Mouse (Mus musculus) telencephalon, adult 2 months (tissue): Measurements from ENCODE around the gene Farsb.
"Not testable (repeated sequence)": the region's sequence is repeated elsewhere in the genome, so short reads cannot be mapped to it uniquely, and the experiment has no call there.

Experiments
- DNase-seq: peaks from one replicate; pipeline ENCODE4 v3.0.0-alpha.2; 2011; ENCODE audit warnings: low read depth, low spot score

Gene Farsb

GRCm38 (mm10) chr1:78488752-78489492 lies at the start of gene Farsb:
Gene Farsb (minus strand): TSS chr1:78488897.
- DNase-seq = peak; percentile 88

GRCm38 (mm10) chr1:78538396-78538795 lies 49.7 kb upstream of the Farsb start:
- no peak for DNase-seq

- peak; percentile 96 for DNase-seq
Observed at GRCm38 (mm10) chr1:78537494-78538010, 48.9 kb upstream of the Farsb start.

- DNase-seq = peak; percentile 72
Observed at GRCm38 (mm10) chr1:78536310-78537164, 47.8 kb upstream of the Farsb start.

- DNase-seq = no peak
Observed at GRCm38 (mm10) chr1:78534428-78535150, 45.9 kb upstream of the Farsb start.

- DNase-seq = no peak
Observed at GRCm38 (mm10) chr1:78532184-78532800, 43.6 kb upstream of the Farsb start.

- DNase-seq = peak; percentile 51
Observed at GRCm38 (mm10) chr1:78530500-78531215, 42.0 kb upstream of the Farsb start.

GRCm38 (mm10) chr1:78529011-78529410 lies 40.3 kb upstream of the Farsb start:
- DNase-seq = no peak

GRCm38 (mm10) chr1:78528356-78528755 lies 39.7 kb upstream of the Farsb start:
- no peak for DNase-seq

GRCm38 (mm10) chr1:78525189-78525886 lies 36.6 kb upstream of the Farsb start:
- DNase-seq = peak; percentile 32

- DNase-seq = no peak
Observed at GRCm38 (mm10) chr1:78518907-78519306, 30.2 kb upstream of the Farsb start.

GRCm38 (mm10) chr1:78512756-78513155 lies 24.1 kb upstream of the Farsb start:
- no peak for DNase-seq

- DNase-seq = no peak
Observed at GRCm38 (mm10) chr1:78511621-78512160, 23.0 kb upstream of the Farsb start, which contains the start of gene BC035947. Gene BC035947 (minus strand): TSS chr1:78512158.

GRCm38 (mm10) chr1:78510862-78511261 lies 22.2 kb upstream of the Farsb start, which contains the start of gene Mogat1:
Gene Mogat1 (plus strand): TSS chr1:78510991.
- DNase-seq = no peak

GRCm38 (mm10) chr1:78507137-78507536 lies 18.4 kb upstream of the Farsb start:
- no peak for DNase-seq

- DNase-seq = no peak
Observed at GRCm38 (mm10) chr1:78502527-78502926, 13.8 kb upstream of the Farsb start.

- not testable (repeated sequence) for DNase-seq
Observed at GRCm38 (mm10) chr1:78501856-78502255, 13.2 kb upstream of the Farsb start.

- DNase-seq = no peak
Observed at GRCm38 (mm10) chr1:78501036-78501435, 12.3 kb upstream of the Farsb start.

- no peak for DNase-seq
Observed at GRCm38 (mm10) chr1:78490143-78490542, 1.4 kb upstream of the Farsb start.

GRCm38 (mm10) chr1:78488427-78488751 lies 308 bp downstream of the Farsb start:
- no peak for DNase-seq
